Mouse (Mus musculus) megakaryocyte, adult 5-6 weeks (primary cell): Measurements from ENCODE around the gene Heatr3. TPM values are rescaled to one million over a fixed set of nuclear protein-coding genes. Genes with fewer than 3 reads are reported as not detected.
A peak's percentile ranks its signal among the peaks of the same experiment; 100 is the strongest.
"Not testable (repeated sequence)": the region's sequence is repeated elsewhere in the genome, so short reads cannot be mapped to it uniquely, and the experiment has no call there.

ENCODE experiments used
- ATAC-seq: 2 replicates; pipeline ENCODE4 v1.8.0; 2016; ENCODE audit warnings: mild to moderate bottlenecking, inconsistent platforms; ENCODE audit not compliant: poor library complexity, severe bottlenecking
- total RNA-seq, 2 experiments: library from RNA; stranded (forward) in 1 of 2; stranded (reverse) in 1 of 2; fragments of 153-499, 151-499 nt in 1 of 2; fragments of 221-1000, 200-1000 nt in 1 of 2; gene quantifications; 2 replicates each; pipeline versions ENCODE4 v1.2.3 to v1.2.4; 2015 to 2017

Heatr3 gene
- total RNA-seq, 2 experiments from 2014 or later = 5.8 to 10.7 TPM

- ATAC-seq = no peak
Measured at GRCm38 (mm10) chr8:88185716-88186115, 48.1 kb downstream of the Heatr3 start.

GRCm38 (mm10) chr8:88197328-88197727 lies 59.7 kb downstream of the Heatr3 start:
- no peak for ATAC-seq

GRCm38 (mm10) chr8:88198551-88198944 lies 60.9 kb downstream of the Heatr3 start:
- ATAC-seq = no peak

- peak; percentile 85 for ATAC-seq
Measured at GRCm38 (mm10) chr8:88198945-88199571, 61.4 kb downstream of the Heatr3 start, which contains the start of gene Tent4b. Tent4b (plus strand) TSS chr8:88199213.

GRCm38 (mm10) chr8:88199700-88200601 lies 62.3 kb downstream of the Heatr3 start:
- ATAC-seq = peak; percentile 52

- ATAC-seq = no peak
Measured at GRCm38 (mm10) chr8:88200724-88201495, 63.3 kb downstream of the Heatr3 start.

- no peak for ATAC-seq
Measured at GRCm38 (mm10) chr8:88201641-88202040, 64.0 kb downstream of the Heatr3 start.

- ATAC-seq = no peak
Measured at GRCm38 (mm10) chr8:88206016-88206415, 68.4 kb downstream of the Heatr3 start.

GRCm38 (mm10) chr8:88207121-88207821 lies 69.6 kb downstream of the Heatr3 start:
- peak; percentile 76 for ATAC-seq

- ATAC-seq = not testable (repeated sequence)
Measured at GRCm38 (mm10) chr8:88209930-88210827, 72.5 kb downstream of the Heatr3 start.

GRCm38 (mm10) chr8:88221353-88221752 lies 83.7 kb downstream of the Heatr3 start:
- no peak for ATAC-seq

Other genes starting within 250 kb of the Heatr3 start
- gene Zfp423, start 178.3 kb upstream of the Heatr3 start, total RNA-seq (2015) = 0.18 TPM in 1 of 2 replicates, not detected in the other
- not detected in 2 replicates for gene Zfp423, start 178.3 kb upstream of the Heatr3 start, total RNA-seq (2017)
- gene Cnep1r1, start 19.1 kb upstream of the Heatr3 start, total RNA-seq (2015) = 67.0 and 74.5 TPM in 2 replicates
- gene Cnep1r1, start 19.1 kb upstream of the Heatr3 start, total RNA-seq (2017) = 13.8 and 17.6 TPM in 2 replicates
- gene Tent4b, start 61.4 kb downstream of the Heatr3 start, total RNA-seq (2015) = 30.2 and 40.9 TPM in 2 replicates
- gene Tent4b, start 61.4 kb downstream of the Heatr3 start, total RNA-seq (2017) = 36.6 and 40.6 TPM in 2 replicates
- 43.5 and 58.4 TPM in 2 replicates for gene Adcy7, start 134.5 kb downstream of the Heatr3 start, total RNA-seq (2015)
- gene Adcy7, start 134.5 kb downstream of the Heatr3 start, total RNA-seq (2017) = 63.7 and 70.3 TPM in 2 replicates
- 65.4 and 69.1 TPM in 2 replicates for gene Brd7, start 224.3 kb downstream of the Heatr3 start, total RNA-seq (2015)
- 61.5 and 62.7 TPM in 2 replicates for gene Brd7, start 224.3 kb downstream of the Heatr3 start, total RNA-seq (2017)